Comparison of ENCODE assay signal across 22 mouse cellular contexts in genomic region chr13:92025124-92025523, GRCm38 (mm10).
DNase-seq lines count a peak whose midpoint lies in the region; ATAC-seq and TF ChIP-seq lines count a peak whose summit lies in the region.
"Had no signal": no experiment of that assay in that cellular context is flagged by ENCODE, and none has a peak within 500 bp of the region (broad histone marks: within the 10 kb centered on the region; RNA-seq: fewer than 3 reads in every experiment).

No protein-coding gene starts in this region.

- H3K27ac ChIP-seq in midbrain, embryonic 11.5 days (ENCODE audit: low read depth, low read length) = no peak overlapping the region
- H3K27ac ChIP-seq in midbrain, postnatal 0 days (ENCODE audit: low read depth, low read length) = no peak overlapping the region

- H3K27me3 ChIP-seq in midbrain, embryonic 11.5 days (ENCODE audit: control insufficient read depth, insufficient read depth, low read length) = no peaks in the 10 kb centered on the region
- no peaks in the 10 kb centered on the region for H3K27me3 ChIP-seq in midbrain, postnatal 0 days (ENCODE audit: insufficient read depth, low read length)
- H3K27me3 ChIP-seq: CH12.LX, Patski had no signal

- H3K4me2 ChIP-seq in midbrain, embryonic 11.5 days = no peak overlapping the region
- H3K4me2 ChIP-seq in midbrain, postnatal 0 days (ENCODE audit: low read depth, low read length, poor library complexity, severe bottlenecking) = no peak overlapping the region

- H3K9me3 ChIP-seq in midbrain, embryonic 11.5 days (ENCODE audit: control insufficient read depth, low read length) = no peaks in the 10 kb centered on the region
- no peaks in the 10 kb centered on the region for H3K9me3 ChIP-seq in midbrain, postnatal 0 days (ENCODE audit: low read length)
- H3K9me3 ChIP-seq: G1E had no signal

- H3K4me1 ChIP-seq in midbrain, embryonic 11.5 days (ENCODE audit: control insufficient read depth, insufficient read depth, low read length) = no peaks in the 10 kb centered on the region
- H3K4me1 ChIP-seq in midbrain, postnatal 0 days (ENCODE audit: insufficient read depth, low read length) = no peaks in the 10 kb centered on the region

- no peaks in the 10 kb centered on the region for H3K36me3 ChIP-seq in midbrain, embryonic 11.5 days (ENCODE audit: control insufficient read depth, insufficient read depth, low read length)
- no peaks in the 10 kb centered on the region for H3K36me3 ChIP-seq in midbrain, postnatal 0 days (ENCODE audit: insufficient read depth, low read length)
- H3K36me3 ChIP-seq: G1E had no signal

- WGBS in midbrain, embryonic 11.5 days = 96% methylated on average over 3 of the region's 3 CpGs
- over 99% methylated on average over 3 of the region's 3 CpGs for WGBS in midbrain, postnatal 0 days

- H3K9ac ChIP-seq in midbrain, embryonic 11.5 days (ENCODE audit: low read length) = no peak overlapping the region
- no peak overlapping the region for H3K9ac ChIP-seq in midbrain, postnatal 0 days (replicated peaks; ENCODE audit: low read length, poor library complexity, severe bottlenecking)

- TF ChIP-seq CTCF in midbrain, postnatal 0 days (IDR thresholded peaks at IDR 0.05) = no peak

- ATAC-seq in frontal cortex, adult (ENCODE audit: low TSS enrichment) = peak; percentile 53
- ATAC-seq in midbrain, embryonic 11.5 days (ENCODE audit: low FRiP score) = no peak
- ATAC-seq in midbrain, postnatal 0 days (ENCODE audit: low FRiP score) = no peak
- ATAC-seq: activated CD4-positive, CD25-positive, alpha-beta regulatory T cell, adult 4 months; CD4-positive, CD25-positive, alpha-beta regulatory T cell, adult 4 months; Patski had no signal

- no peak overlapping the region for H3K4me3 ChIP-seq in midbrain, embryonic 11.5 days (ENCODE audit: low read depth, low read length)
- H3K4me3 ChIP-seq in midbrain, postnatal 0 days (ENCODE audit: low read depth, low read length) = no peak overlapping the region

- DNase-seq in frontal cortex, adult 2 months (ENCODE audit: extremely low spot score in 1 of 2, low spot score in 1 of 2) = no peak
- DNase-seq in midbrain, embryonic 11.5 days (ENCODE audit: low spot score, missing footprints) = peak; percentile 21
- DNase-seq in midbrain, postnatal 0 days (ENCODE audit: low spot score) = no peak
- peak; percentile 52 for DNase-seq in brain, adult 2 months (ENCODE audit: low read depth, low spot score)
- DNase-seq in lung, postnatal 25 days (ENCODE audit: low spot score) = no peak
- DNase-seq: adrenal gland, adult 2 months; adrenal gland, adult 8-10 months; adrenal gland, postnatal 10 days; adrenal gland, postnatal 14 days; adrenal gland, postnatal 25 days; adrenal gland, postnatal 36 days; B cell, adult 2 months; cerebellum, adult 11 months; cerebellum, adult 11-12 months; cerebellum, adult 18-20 months; cerebellum, adult 2 months had no signal

Comparison
In these comparisons a context has a peak if more than half of its experiments do, and no peak if none do; other contexts are left out.
1. DNase-seq: peak in midbrain, embryonic 11.5 days (single experiment) and brain, adult 2 months (single experiment); none in frontal cortex, adult 2 months (0 of 2), midbrain, postnatal 0 days (single experiment) and lung, postnatal 25 days (single experiment).